Mouse (Mus musculus) left cerebral cortex, postnatal 10 days (tissue): ENCODE data around the gene Olfr523. TPM values are rescaled to one million over a fixed set of nuclear protein-coding genes. Genes with fewer than 3 reads are reported as not detected.

Source experiments
- DNase-seq, 2 experiments: peaks; one replicate each; pipeline ENCODE4 v3.0.0; 2021 to 2022; ENCODE audit warnings: low spot score in 2 of 2, mixed read lengths in 1 of 2; ENCODE audit errors: extremely low spot score in 1 of 2
- intact Hi-C: fragments of 180-260 bp; cut with DNase I; formaldehyde crosslinking; loops from one replicate; pipeline ENCODE4 v1.15.1; 2025
- total RNA-seq, 2 experiments: library from RNA; stranded (reverse); gene quantifications; 2 replicates each; pipeline ENCODE4 v1.2.3; 2021

The Olfr523 gene
- total RNA-seq, 2 experiments from 2014 or later = not detected

DNA sequence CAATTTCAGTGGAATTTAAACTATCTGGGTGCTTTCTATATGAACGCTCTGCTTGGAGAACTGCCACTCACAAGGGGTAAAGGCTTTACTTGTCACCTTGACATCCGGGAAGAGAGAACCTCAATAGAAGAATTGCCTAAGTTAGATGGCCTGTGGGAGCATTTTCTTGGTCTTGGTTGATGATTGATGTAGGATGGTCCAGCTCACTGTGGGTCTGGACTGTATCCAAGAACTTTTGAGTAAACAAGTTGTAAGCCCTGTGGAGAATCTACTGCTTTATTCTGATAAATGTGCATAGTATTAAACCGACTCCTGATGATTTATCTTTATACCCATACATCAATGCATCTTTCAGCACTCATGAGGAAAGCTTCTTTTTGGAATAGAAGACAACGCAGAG, 3.6 kb upstream of the Olfr523 start:
- intact Hi-C loops = no loop called here
- DNase-seq = no peak

DNA sequence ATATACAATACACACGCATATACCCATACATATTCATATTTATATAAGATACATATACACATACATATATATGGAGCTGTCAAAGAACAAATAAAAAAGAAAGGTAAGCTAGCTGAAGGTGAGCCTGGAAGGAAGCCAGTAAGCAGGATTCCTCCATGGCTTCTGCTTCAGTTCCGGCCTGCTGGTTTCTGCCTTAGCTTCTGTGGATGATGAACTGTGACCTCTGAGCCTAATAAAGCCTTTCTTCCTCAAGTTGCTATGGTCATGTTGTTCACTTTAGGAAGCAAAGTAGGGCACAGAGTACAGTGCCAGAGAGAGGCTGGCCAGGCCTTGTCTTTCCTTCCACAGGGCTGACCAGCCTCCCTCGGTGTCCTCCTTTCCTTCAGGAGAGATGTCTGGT, 2.2 kb upstream of the Olfr523 start:
- intact Hi-C loops = no loop called here
- no peak for DNase-seq

DNA sequence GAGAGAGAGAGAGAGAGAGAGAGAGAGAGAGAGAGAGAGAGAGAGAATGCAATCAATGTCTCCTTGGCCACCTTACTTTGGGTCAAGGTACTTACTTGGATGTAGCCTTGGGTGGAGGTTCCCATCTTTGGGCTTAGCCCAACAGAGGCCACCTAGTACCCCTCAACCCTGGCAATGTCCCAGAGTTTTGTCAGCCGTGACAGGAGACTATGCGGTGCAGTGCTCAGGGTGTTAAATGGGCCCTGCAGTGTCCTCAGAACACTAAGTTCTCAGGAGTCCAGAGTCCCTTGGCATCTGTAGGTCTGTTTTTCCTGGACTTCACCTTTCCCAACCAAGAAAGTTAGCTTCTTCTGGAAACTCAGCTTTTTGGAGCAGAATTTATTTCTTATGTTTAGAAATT, 6.2 kb downstream of the Olfr523 start:
- intact Hi-C loops = no loop called here
- no peak for DNase-seq

DNA sequence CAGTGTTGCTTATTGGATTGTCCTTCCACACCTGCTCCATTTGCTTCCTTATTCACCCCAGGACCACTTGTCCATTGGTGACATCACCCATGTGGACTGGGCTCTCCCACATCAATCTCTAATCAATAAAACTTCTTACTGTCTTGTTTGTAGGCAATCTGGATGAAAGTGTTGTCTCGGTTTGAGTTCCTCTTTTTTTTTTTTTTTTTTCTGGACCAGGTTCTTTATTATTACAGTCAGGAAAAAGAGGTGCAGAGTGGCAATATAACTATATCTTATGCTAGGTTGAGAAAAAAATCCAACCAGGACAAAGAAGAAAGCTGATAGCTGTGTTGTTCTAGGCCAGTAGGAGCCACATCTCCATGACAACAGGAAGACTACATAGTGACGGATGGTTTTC, 7.7 kb downstream of the Olfr523 start:
- intact Hi-C loops = loop anchor here (10.0 kb wide), 1 partner anchor 644 kb away; the partner anchor contains the start of gene Zfp941
- DNase-seq = no peak

DNA sequence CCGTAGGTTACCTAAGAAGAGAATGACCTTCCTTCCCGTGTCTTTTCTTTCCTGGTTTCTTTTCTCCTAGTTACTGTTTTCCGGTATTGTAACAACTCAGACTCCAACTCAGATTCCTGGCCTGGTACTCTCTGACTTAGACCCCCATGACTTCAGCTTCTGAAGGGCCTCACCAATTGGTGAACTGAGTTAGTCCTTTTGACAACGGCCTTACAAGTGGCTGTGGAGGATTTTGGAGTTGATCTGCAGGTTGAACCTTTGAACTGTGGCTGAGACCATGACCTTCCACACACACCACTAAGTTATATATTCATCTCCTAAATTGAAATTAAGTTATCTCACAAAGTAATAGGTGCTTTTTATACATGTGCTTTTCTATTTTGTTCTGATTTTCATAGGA, 11.2 kb downstream of the Olfr523 start:
- intact Hi-C loops = loop anchor here (10.0 kb wide), 1 partner anchor 641 kb away; the partner anchor contains the start of gene Zfp941
- DNase-seq = no peak

DNA sequence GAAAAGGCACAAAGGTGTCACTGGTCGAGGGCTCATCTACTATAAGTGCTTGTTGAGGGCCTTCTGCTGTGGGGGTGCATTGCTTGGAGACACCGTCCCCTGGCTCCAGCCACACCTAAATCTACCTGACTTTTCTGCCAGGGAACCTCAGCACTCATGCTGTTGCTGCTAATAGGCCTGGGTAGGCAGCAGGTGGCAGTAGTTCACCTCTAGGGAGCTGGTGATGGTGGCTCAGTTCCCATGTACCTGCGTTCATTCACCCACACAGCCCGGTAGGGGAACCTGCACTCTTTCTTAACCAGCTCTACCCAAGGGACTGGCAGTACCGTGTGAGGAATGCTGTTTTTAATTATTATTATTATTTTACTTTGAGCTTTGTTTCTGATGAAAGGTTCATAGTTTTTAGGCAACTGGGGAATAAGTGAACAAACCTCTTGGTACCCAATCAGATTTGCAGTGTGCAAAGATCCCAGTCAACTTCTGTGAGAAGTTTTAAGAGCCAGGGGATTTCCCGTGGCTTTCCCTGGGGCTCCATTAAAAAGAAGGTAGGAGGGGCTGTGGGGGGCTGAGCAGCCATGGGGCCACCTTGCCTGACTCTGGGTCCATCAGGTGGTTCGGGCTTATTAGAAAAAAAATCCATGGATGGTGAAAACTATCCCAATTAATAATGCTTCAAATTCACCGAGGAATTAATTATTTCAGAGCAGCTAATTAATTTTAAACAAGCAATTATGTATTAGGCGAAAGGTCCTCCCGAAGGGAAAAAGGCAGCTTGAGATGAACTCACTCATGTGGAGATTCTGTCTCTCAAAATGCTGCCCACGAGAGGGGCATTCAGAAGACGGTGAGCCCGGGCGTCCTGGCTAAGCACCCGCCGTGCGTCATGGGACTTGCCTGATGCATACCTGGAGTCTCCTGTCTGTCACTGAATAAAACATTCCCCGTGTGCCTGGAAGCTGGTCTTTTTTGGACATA, 13.9 kb downstream of the Olfr523 start:
- peak in 1 of 2 experiments; percentile 42 for DNase-seq
- intact Hi-C loops = loop anchor here (10.0 kb wide), 1 partner anchor 638 kb away; the partner anchor contains the start of gene Zfp941

DNA sequence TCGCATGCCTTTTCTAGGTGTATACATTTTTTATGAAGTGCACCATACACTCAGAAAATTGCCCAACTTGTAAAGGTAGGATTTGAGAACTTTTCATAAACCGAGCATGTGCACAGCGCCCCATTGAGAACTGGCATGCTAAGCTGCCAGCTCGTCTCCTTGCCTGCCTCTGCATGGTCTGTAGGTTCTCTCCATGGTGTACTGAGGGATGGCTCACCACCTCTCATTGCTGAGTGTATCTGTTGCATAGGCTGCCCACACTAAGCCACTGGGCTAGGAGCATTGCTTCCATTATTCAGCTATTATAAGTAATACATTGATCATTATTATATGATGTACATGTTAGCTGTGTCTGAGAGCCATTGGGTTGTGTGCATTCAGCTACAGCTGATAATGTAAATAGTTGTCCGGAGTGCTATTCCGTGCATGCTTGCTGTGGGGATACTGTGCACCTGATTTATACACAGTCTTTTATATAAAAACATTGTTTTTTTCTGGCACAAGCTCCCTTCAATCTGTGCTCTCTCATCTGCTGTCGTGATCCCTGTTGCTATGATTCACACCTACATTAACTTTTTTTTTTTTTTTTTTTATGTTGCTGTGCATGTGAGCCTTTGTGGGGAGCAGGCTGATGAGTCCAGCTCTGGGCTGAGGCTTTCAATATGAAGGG, 14.8 kb downstream of the Olfr523 start:
- DNase-seq = no peak
- intact Hi-C loops = loop anchor here (10.0 kb wide), 1 partner anchor 637 kb away; the partner anchor contains the start of gene Zfp941

DNA sequence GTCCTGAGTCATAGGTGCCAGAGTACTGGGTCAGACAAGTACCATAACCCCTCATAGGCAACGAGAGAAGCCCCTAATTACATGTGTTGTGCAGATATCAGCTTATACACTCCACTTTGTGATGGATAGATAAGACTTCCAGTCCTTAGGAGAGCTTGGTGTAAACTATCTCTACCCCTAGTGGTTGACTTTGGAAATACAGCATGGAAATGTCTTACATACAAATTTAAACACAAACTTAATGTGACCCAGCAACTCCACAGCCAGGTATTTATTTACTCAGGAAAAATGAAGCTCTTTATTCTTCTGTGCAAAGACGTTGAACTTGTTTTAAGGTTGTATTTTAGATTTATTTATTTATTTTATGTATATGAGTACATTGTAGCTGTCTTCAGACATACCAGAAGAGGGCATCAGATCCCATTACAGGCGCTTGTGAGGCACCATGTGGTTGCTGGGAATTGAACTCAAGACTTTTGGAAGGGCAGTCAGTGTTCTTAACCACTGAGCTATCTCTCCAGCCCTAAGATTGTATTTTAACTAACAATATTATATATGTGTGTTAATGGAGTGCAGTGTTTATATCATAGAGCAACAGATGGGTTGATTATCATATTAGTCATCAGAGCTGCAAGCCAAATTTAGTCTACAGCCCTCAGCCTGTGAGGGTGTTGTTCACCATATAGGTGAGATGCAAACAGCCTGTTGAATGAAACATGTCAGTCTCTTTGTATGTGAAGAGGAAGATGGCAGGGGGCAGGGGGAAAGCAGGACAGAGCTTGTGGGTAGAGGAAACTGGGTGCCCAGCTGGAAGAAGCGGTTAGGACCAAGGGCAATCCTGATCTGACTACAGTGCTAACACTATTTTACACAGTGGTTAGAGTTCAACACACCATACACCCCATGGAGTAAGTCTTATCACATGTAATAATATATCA, 15.6 kb downstream of the Olfr523 start:
- DNase-seq = no peak
- intact Hi-C loops = loop anchor here (10.0 kb wide), 1 partner anchor 636 kb away; the partner anchor contains the start of gene Zfp941

DNA sequence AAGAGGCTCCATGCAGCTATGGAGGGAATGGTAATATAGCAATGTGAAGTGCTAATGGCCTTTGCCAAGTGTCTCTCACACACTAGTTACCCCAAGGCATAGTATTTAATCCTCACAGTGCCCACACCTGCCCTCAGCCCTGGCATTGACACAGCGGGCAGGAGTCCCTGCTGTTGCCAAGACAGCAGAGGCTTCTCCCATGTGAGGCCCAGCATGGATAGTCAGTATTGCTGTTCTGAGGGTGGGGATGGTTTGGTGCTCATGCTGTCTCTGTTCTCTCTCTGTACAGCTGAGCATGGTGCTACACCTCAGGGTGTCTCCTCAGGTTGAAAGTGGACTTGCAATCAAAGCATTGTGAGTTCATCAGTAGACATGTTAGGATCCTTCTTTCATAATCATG, 17.4 kb downstream of the Olfr523 start:
- DNase-seq = no peak
- intact Hi-C loops = no loop called here

DNA sequence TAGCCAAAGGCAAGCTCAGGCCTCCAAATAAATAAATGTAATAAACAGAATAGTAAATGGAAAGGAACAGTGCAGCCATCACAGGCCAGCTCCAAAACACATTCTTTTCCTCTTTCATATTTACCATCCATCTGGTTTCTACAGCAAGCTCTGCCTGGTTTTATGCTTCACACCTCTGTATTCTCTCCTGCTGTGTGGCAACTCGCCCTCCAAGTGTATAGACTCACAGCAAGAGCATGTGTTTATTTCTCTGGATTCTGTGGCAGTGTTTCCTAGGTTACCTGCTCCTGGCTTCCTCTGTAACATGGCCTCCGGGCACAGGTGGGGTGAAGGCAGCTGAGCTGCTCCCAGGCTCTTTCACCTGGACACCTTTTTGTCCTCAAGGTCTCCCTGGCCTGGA, 19.4 kb downstream of the Olfr523 start:
- intact Hi-C loops = no loop called here
- no peak for DNase-seq

DNA sequence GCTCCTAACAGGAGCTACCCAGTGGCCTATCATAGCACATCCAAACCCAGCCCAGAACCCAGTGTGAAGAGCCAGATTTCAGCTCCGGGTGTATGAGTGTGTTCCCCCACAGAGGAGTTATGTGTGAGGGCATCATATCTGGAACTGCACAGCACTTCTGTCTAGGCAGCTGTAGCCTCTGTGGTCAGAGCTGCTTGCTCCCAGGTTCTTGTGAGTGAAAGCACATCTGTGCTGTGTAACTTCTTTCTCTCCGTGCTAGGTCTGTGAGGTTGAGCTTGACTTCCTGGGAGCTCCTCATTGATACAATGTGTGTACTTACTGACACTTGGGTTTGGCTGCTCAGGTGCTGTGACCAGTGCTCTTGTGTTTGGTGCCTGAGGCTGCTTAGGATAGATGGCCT, 19.8 kb downstream of the Olfr523 start:
- intact Hi-C loops = no loop called here
- no peak for DNase-seq

DNA sequence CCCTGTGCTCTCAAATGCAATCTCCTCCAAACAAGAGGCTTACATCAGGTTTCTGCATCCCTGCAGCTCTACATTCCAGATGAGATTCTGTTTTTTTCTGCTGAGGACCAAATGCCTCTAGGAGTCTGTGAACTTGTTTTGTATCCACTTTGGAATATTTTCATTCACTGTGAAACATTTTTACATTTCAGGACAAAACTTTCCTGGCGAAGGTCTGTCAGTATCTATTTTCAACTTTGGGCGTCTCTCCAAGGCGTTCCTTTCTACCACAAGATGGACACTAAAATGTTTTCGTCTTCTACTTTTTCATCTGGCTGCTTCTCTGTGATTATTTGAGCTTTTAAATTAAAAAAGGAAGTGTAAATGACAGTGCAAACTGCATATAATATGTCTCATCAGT, 21.0 kb downstream of the Olfr523 start:
- intact Hi-C loops = no loop called here
- DNase-seq = peak in 1 of 2 experiments; percentile 15

DNA sequence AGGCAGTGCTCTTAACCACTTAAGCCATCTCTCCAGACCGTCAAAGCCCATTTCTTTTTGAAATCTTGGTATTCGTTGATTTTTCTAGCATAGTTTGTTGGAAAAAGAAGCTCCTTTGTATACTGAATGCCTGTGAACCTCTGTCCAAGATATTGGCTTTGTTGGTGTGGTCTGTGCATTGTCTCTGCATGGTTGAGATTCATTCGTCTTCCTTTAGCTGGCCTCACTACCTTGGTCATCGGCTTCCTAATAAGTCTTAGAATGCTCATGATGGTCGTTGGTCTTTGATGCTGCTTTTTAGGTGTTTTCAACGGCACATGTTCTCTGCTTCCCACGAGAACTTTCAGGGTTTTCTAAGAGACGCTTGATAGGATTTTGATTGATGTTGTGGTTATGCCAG, 23.0 kb downstream of the Olfr523 start:
- intact Hi-C loops = no loop called here
- no peak for DNase-seq

DNA sequence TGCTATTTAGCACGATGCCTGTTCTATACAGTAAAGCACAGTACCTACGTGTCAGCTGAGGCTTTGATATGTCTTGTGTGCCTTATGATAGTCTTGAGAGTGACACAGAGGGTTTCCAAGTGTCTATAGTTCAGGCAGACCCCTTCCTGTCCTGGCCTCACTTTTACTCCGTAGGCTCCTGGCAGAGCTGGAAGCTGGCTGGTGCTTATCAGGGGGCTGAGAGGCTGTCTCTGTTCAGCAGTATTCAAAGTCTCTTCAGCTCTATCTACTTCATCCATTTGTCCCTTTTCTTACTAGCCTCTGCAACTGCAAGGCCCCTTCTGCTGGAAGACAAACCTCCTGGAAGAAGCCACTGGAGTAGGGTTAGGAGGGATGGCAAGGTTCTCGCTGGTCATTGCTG, 28.1 kb downstream of the Olfr523 start:
- intact Hi-C loops = no loop called here
- no peak for DNase-seq

DNA sequence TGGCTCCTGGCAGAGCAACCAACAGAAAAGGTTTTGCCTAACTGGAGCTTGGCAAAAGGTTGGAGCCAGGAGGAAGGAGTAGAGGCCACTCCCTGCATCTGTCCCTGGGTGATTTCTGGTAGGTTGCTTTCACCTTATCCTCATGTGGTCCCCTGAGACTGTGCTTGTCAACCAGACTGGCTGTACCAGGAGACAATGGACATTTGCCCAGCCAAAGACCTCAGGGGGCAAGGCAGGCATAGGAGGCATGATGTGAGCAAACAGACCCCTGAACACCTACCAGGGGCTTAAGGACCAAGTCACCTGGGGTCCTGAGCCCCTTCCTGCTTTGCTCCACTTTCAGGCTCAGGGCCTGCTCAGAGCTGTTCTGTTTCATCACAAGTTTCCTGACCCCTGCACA, 32.8 kb downstream of the Olfr523 start, which contains the start of gene Olfr524:
TSS of gene Olfr524 (minus strand) at position 101 of the 400 bp plus-strand sequence.
- no peak for DNase-seq
- intact Hi-C loops = no loop called here

DNA sequence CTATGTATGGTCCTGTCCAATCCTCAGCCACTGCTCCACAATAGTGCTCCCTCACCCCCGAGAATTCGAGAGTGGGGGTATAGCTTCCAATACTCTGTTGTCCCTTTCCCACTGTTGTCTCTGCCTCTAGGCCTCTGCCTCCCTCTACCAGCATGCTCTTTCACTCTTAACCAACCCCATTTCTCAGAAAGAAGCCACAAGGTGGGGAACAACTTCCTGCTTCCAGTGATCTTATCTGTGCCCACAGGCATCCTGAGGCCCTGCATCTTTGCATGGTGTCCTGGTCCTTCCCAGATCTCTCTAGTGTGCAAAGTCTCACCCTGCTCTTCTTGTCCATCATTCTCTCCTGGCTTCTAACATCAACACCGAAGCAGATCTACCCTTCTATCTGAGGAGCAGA, 33.9 kb downstream of the Olfr523 start:
- DNase-seq = no peak

DNA sequence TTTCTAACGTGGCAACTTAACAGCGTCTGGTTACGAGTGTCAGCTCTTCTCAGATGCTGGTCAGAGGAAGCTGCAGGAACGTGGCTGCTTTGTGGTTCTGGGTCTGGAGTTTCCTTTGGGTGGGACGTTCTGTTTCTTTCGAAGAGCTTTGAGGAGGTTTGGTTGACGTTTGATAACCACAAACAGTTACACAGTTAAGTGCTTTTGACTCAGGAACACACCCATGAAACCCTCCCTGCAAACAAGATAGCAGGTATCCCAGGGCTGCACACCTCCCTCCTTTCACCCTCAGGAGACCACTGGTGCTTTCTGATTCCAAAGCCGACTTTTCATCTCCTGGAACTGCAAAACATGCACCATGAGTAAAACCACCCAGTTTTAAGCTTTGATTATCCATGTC, 35.1 kb downstream of the Olfr523 start:
- intact Hi-C loops = no loop called here
- DNase-seq = no peak

More for the DNA sequence above, 33.9 kb downstream of the Olfr523 start:
- intact Hi-C loops = no loop called here

DNA sequence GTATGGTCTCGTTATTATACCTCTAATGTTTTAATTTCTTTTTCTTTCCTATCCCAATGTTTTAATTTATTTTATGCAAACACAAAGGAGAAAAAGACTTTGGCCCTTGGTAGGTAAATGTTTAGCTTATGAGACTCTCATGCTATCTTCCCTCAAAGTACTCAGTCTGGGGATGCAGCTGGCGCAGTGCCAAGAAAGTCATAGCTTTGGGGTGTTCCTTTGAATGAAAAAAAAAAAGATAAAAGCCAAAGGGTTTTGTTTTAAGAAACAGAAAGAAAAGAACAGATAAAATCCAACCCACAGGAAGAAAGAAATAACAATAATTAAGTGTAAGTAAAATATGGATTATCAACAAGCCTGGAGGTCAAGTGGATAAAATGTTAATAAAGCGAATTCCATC, 35.7 kb downstream of the Olfr523 start:
- intact Hi-C loops = no loop called here
- DNase-seq = no peak

DNA sequence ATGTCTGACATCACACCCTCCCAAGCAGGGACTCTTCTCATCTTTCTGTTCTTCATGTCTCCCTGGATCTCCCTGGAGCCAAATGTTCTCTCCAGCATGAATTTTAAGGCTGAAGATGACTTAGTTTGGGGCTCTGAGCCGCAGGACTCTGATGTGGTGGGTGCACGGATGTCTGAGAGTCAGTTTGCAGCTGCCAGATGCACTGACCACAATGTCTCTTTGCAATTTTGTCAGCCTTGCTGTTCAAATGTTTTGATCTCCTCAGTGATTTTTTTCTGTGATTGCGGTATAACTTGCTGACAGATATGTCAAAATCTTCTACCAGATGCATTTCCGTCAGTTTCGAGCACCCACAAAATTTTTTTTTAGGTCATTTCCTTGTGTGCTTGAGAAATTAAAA, 40.8 kb downstream of the Olfr523 start:
- no peak for DNase-seq
- intact Hi-C loops = no loop called here
